ENCODE assay signal across 12 mouse cellular contexts in the genomic region with DNA sequence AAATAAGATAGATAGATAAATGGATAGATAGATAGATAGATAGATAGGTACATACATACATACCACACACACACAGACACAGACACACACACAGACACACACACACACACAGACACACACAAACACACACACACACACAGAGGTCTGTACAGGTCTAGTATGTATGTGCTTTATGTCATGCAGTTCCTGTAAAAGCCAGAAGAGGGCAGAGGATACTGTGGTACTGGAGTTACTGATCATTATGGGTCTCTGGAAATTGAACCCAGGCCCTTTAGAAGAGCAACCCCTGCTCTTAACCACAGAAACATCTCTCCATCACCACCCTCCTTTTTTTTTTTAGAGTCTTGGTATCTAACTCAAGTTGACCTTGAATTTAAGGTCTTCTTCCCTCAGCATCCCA. TPM values are rescaled to one million over a fixed set of nuclear protein-coding genes. Genes with fewer than 3 reads are reported as not detected.
DNase-seq lines count a peak whose midpoint lies in the region; ATAC-seq and TF ChIP-seq lines count a peak whose summit lies in the region.
"Had no signal": no experiment of that assay in that cellular context is flagged by ENCODE, and none has a peak within 500 bp of the region (broad histone marks: within the 10 kb centered on the region; RNA-seq: fewer than 3 reads in every experiment).

No protein-coding gene starts in this region.

- no peak overlapping the region for H3K9ac ChIP-seq in forebrain, embryonic 14.5 days (ENCODE audit: low read length)
- H3K9ac ChIP-seq in forebrain, embryonic 15.5 days (replicated peaks), result no peak overlapping the region
- no peak overlapping the region for H3K9ac ChIP-seq in liver, postnatal 0 days (replicated peaks)
- no peak overlapping the region for H3K9ac ChIP-seq in liver, embryonic 12.5 days
- H3K9ac ChIP-seq: lung, embryonic 15.5 days; neural tube, embryonic 12.5 days had no signal

- no peak overlapping the region for H3K27ac ChIP-seq in forebrain, embryonic 14.5 days (ENCODE audit: low read depth, low read length)
- H3K27ac ChIP-seq in forebrain, embryonic 15.5 days (replicated peaks), result no peak overlapping the region
- H3K27ac ChIP-seq in liver, postnatal 0 days (ENCODE audit: low read depth), result no peak overlapping the region
- H3K27ac ChIP-seq in liver, embryonic 12.5 days, result no peak overlapping the region
- H3K27ac ChIP-seq: forebrain, embryonic 10.5 days; lung, embryonic 15.5 days; neural tube, embryonic 12.5 days had no signal

- H3K4me1 ChIP-seq in forebrain, embryonic 14.5 days (ENCODE audit: control insufficient read depth, insufficient read depth, low read length), result peaks cover 2% of the 10 kb centered on the region; the same call in 1 of the 2 replicates
- peaks cover 15% of the 10 kb centered on the region for H3K4me1 ChIP-seq in forebrain, embryonic 15.5 days
- H3K4me1 ChIP-seq in liver, postnatal 0 days (ENCODE audit: insufficient read depth), result peaks cover 26% of the 10 kb centered on the region
- peaks cover 37% of the 10 kb centered on the region for H3K4me1 ChIP-seq in liver, embryonic 12.5 days

- TF ChIP-seq EP300 in liver, postnatal 0 days (IDR thresholded peaks at IDR 0.05; ENCODE audit: low read depth), result no peak

- TF ChIP-seq CTCF in liver, postnatal 0 days (IDR thresholded peaks at IDR 0.05; ENCODE audit: low read depth), result peak; percentile 75

- 0 out of 2 replicates have a peak, but pooled peaks cover 2% of the 10 kb centered on the region for H3K36me3 ChIP-seq in forebrain, embryonic 14.5 days (ENCODE audit: control insufficient read depth, insufficient read depth, low read length)
- H3K36me3 ChIP-seq in forebrain, embryonic 15.5 days, result peaks cover 9% of the 10 kb centered on the region; the same call in 1 of the 2 replicates
- peaks cover 27% of the 10 kb centered on the region for H3K36me3 ChIP-seq in liver, postnatal 0 days (replicated peaks; ENCODE audit: insufficient read depth, low read length)
- peaks cover 38% of the 10 kb centered on the region for H3K36me3 ChIP-seq in liver, embryonic 12.5 days
- H3K36me3 ChIP-seq: lung, embryonic 15.5 days had no signal

- peak; percentile 34 for DNase-seq in forebrain, embryonic 14.5 days (ENCODE audit: low spot score)
- DNase-seq in liver, postnatal 0 days, result no peak
- DNase-seq in MEL-GATA-1-ER (ENCODE audit: extremely low read depth, low read depth), result peak; percentile 70
- no peak for DNase-seq in right cerebral cortex, adult 2 months (ENCODE audit: low spot score in 2 of 2)
- no peak for DNase-seq in adipocyte (ENCODE audit: low spot score)

- ATAC-seq in forebrain, embryonic 14.5 days, result no peak
- no peak for ATAC-seq in forebrain, embryonic 15.5 days (replicated peaks)
- no peak for ATAC-seq in liver, postnatal 0 days
- no peak for ATAC-seq in liver, embryonic 12.5 days
- 0 out of 2 replicates have a peak, but pooled peaks have one; percentile 27 for ATAC-seq in megakaryocyte progenitor cell, adult 5-6 weeks (replicated peaks; ENCODE audit: poor library complexity)

- no peaks in the 10 kb centered on the region for H3K9me3 ChIP-seq in forebrain, embryonic 14.5 days (replicated peaks; ENCODE audit: control insufficient read depth, low read length)
- no peaks in the 10 kb centered on the region for H3K9me3 ChIP-seq in forebrain, embryonic 15.5 days
- H3K9me3 ChIP-seq in liver, postnatal 0 days (ENCODE audit: low read length), result no peaks in the 10 kb centered on the region
- H3K9me3 ChIP-seq in liver, embryonic 12.5 days (replicated peaks), result peaks cover 3% of the 10 kb centered on the region; the same call in 1 of the 2 replicates
- H3K9me3 ChIP-seq: lung, embryonic 15.5 days; neural tube, embryonic 12.5 days had no signal

- no peak overlapping the region for H3K4me3 ChIP-seq in forebrain, embryonic 14.5 days (ENCODE audit: low read depth, low read length)
- H3K4me3 ChIP-seq in forebrain, embryonic 15.5 days, result no peak overlapping the region
- H3K4me3 ChIP-seq in liver, postnatal 0 days (ENCODE audit: low read depth, low read length), result no peak overlapping the region
- no peak overlapping the region for H3K4me3 ChIP-seq in liver, embryonic 12.5 days
- H3K4me3 ChIP-seq: forebrain, embryonic 10.5 days; lung, embryonic 15.5 days; neural tube, embryonic 12.5 days had no signal

- H3K4me2 ChIP-seq in forebrain, embryonic 14.5 days (ENCODE audit: low read length), result no peak overlapping the region
- no peak overlapping the region for H3K4me2 ChIP-seq in forebrain, embryonic 15.5 days (replicated peaks)
- H3K4me2 ChIP-seq in liver, postnatal 0 days (ENCODE audit: low read depth, low read length), result no peak overlapping the region
- no peak overlapping the region for H3K4me2 ChIP-seq in liver, embryonic 12.5 days
- H3K4me2 ChIP-seq: lung, embryonic 15.5 days; neural tube, embryonic 12.5 days had no signal

- no peaks in the 10 kb centered on the region for H3K27me3 ChIP-seq in forebrain, embryonic 14.5 days (replicated peaks; ENCODE audit: control insufficient read depth, insufficient read depth, low read length)
- H3K27me3 ChIP-seq in forebrain, embryonic 15.5 days, result no peaks in the 10 kb centered on the region
- H3K27me3 ChIP-seq in liver, postnatal 0 days (ENCODE audit: insufficient read depth, low read length), result no peaks in the 10 kb centered on the region
- H3K27me3 ChIP-seq in liver, embryonic 12.5 days (replicated peaks), result no peaks in the 10 kb centered on the region
- H3K27me3 ChIP-seq: lung, embryonic 15.5 days; neural tube, embryonic 12.5 days had no signal

RNA-seq across cellular contexts. Expression of a gene that starts 4.8 kb away (rescaled TPM):
- polyA plus RNA-seq in forebrain, embryonic 14.5 days (2014; fragmentation: Nextera tagmentation; extraction: Ambion mirVana), result 103 and 116 TPM in 2 replicates
- polyA plus RNA-seq in forebrain, embryonic 15.5 days (2015; fragmentation: Nextera tagmentation; extraction: Ambion mirVana), result 85.8 and 89.1 TPM in 2 replicates
- 76.0 and 77.2 TPM in 2 replicates for polyA plus RNA-seq in liver, postnatal 0 days (2015; fragmentation: Nextera tagmentation; extraction: Ambion mirVana)
- polyA plus RNA-seq in liver, embryonic 12.5 days (2016; fragmentation: Nextera tagmentation; extraction: Ambion mirVana), result 119 and 126 TPM in 2 replicates
- total RNA-seq in megakaryocyte progenitor cell, adult 5-6 weeks (2015), result 71.0 and 73.0 TPM in 2 replicates
- 48.6 and 51.5 TPM in 2 replicates for total RNA-seq in megakaryocyte progenitor cell, adult 5-6 weeks (2017)

RNA-seq across cellular contexts. Expression of a gene that starts 6.7 kb away (rescaled TPM):
- 187 and 226 TPM in 2 replicates for polyA plus RNA-seq in forebrain, embryonic 14.5 days (2014; fragmentation: Nextera tagmentation; extraction: Ambion mirVana)
- polyA plus RNA-seq in forebrain, embryonic 15.5 days (2015; fragmentation: Nextera tagmentation; extraction: Ambion mirVana), result 155 and 161 TPM in 2 replicates
- polyA plus RNA-seq in liver, postnatal 0 days (2015; fragmentation: Nextera tagmentation; extraction: Ambion mirVana), result 68.4 and 70.9 TPM in 2 replicates
- polyA plus RNA-seq in liver, embryonic 12.5 days (2016; fragmentation: Nextera tagmentation; extraction: Ambion mirVana), result 101 and 104 TPM in 2 replicates
- total RNA-seq in megakaryocyte progenitor cell, adult 5-6 weeks (2015), result 946 and 973 TPM in 2 replicates
- total RNA-seq in megakaryocyte progenitor cell, adult 5-6 weeks (2017), result 175 and 191 TPM in 2 replicates

RNA-seq across cellular contexts. Expression of a gene that starts 18.5 kb away (rescaled TPM):
- 0.11 and 0.25 TPM in 2 replicates for polyA plus RNA-seq in forebrain, embryonic 14.5 days (2014; fragmentation: Nextera tagmentation; extraction: Ambion mirVana)
- polyA plus RNA-seq in forebrain, embryonic 15.5 days (2015; fragmentation: Nextera tagmentation; extraction: Ambion mirVana), result 0.15 and 0.83 TPM in 2 replicates
- 0.36 and 0.60 TPM in 2 replicates for polyA plus RNA-seq in liver, postnatal 0 days (2015; fragmentation: Nextera tagmentation; extraction: Ambion mirVana)
- 0.12 and 0.31 TPM in 2 replicates for polyA plus RNA-seq in liver, embryonic 12.5 days (2016; fragmentation: Nextera tagmentation; extraction: Ambion mirVana)
- 0.07 TPM in 1 of 2 replicates, not detected in the other for total RNA-seq in megakaryocyte progenitor cell, adult 5-6 weeks (2015)
- total RNA-seq in megakaryocyte progenitor cell, adult 5-6 weeks (2017), result not detected in 2 replicates

RNA-seq across cellular contexts. Expression of a gene that starts 39.9 kb away (rescaled TPM):
- polyA plus RNA-seq in forebrain, embryonic 14.5 days (2014; fragmentation: Nextera tagmentation; extraction: Ambion mirVana), result 13.4 TPM in 1 of 2 replicates, not detected in the other
- 6.0 and 6.1 TPM in 2 replicates for polyA plus RNA-seq in forebrain, embryonic 15.5 days (2015; fragmentation: Nextera tagmentation; extraction: Ambion mirVana)
- not detected in 2 replicates for polyA plus RNA-seq in liver, postnatal 0 days (2015; fragmentation: Nextera tagmentation; extraction: Ambion mirVana)
- polyA plus RNA-seq in liver, embryonic 12.5 days (2016; fragmentation: Nextera tagmentation; extraction: Ambion mirVana), result not detected in 2 replicates
- not detected in 2 replicates for total RNA-seq in megakaryocyte progenitor cell, adult 5-6 weeks (2015)
- total RNA-seq in megakaryocyte progenitor cell, adult 5-6 weeks (2017), result not detected in 2 replicates
- total RNA-seq: layer of hippocampus, adult 18-20 months had no signal
- polyA plus RNA-seq: forebrain, embryonic 10.5 days; lung, embryonic 15.5 days; neural tube, embryonic 12.5 days had no signal

RNA-seq across cellular contexts. Expression of a gene that starts 53.2 kb away (rescaled TPM):
- 28.6 and 36.9 TPM in 2 replicates for polyA plus RNA-seq in forebrain, embryonic 14.5 days (2014; fragmentation: Nextera tagmentation; extraction: Ambion mirVana)
- 55.3 and 55.9 TPM in 2 replicates for polyA plus RNA-seq in forebrain, embryonic 15.5 days (2015; fragmentation: Nextera tagmentation; extraction: Ambion mirVana)
- 0.53 and 0.85 TPM in 2 replicates for polyA plus RNA-seq in liver, postnatal 0 days (2015; fragmentation: Nextera tagmentation; extraction: Ambion mirVana)
- 4.2 and 4.5 TPM in 2 replicates for polyA plus RNA-seq in liver, embryonic 12.5 days (2016; fragmentation: Nextera tagmentation; extraction: Ambion mirVana)
- total RNA-seq in megakaryocyte progenitor cell, adult 5-6 weeks (2015), result 1.2 TPM in 1 of 2 replicates, not detected in the other
- total RNA-seq in megakaryocyte progenitor cell, adult 5-6 weeks (2017), result 0.12 and 0.24 TPM in 2 replicates

Comparison
In these comparisons a context has a peak if more than half of its experiments do, and no peak if none do; other contexts are left out.
1. DNase-seq: peak in forebrain, embryonic 14.5 days (single experiment) and MEL-GATA-1-ER (single experiment); none in liver, postnatal 0 days (single experiment), right cerebral cortex, adult 2 months (0 of 2) and adipocyte (single experiment).